Comparison of ENCODE assay signal across 9 mouse cellular contexts in the genomic region with DNA sequence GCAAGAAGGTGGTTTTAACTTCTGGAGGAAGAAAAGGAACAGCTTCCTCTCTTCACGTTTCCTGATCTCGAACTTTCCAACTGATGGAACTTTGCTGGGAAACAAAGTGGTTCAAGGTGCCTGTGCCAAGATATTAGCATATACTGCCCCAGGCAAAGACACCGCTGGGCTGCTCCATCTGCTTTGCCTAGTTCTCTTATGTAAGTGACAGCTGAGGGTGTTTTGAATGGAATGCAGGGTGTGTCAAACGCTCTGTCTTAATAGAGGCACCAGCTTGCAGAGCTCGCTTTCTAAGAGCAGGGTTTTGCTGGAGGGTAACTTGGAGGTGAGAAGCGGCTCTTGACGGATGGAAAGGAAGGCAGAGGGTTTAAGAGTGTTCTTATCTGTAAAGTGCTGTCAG. TPM values are rescaled to one million over a fixed set of nuclear protein-coding genes. Genes with fewer than 3 reads are reported as not detected.
DNase-seq lines count a peak whose midpoint lies in the region; ATAC-seq and TF ChIP-seq lines count a peak whose summit lies in the region.
"Had no signal": no experiment of that assay in that cellular context is flagged by ENCODE, and none has a peak within 500 bp of the region (broad histone marks: within the 10 kb centered on the region; RNA-seq: fewer than 3 reads in every experiment).

No protein-coding gene starts in this region.

- WGBS in heart, embryonic 15.5 days, result 18% methylated on average over 7 of the region's 7 CpGs

- DNase-seq in heart, postnatal 36 days, result no peak
- peak; percentile 52 for DNase-seq in cerebellum, adult 9-11 months
- DNase-seq in left cerebral cortex, adult 2 months (ENCODE audit: extremely low spot score in 1 of 2, low spot score in 2 of 2), result peak; percentile 51 to 54
- DNase-seq in testis, postnatal 10 days (ENCODE audit: low spot score), result no peak
- DNase-seq in ovary, postnatal 10 days (ENCODE audit: low spot score), result no peak
- DNase-seq in retina, postnatal 1 day, result no peak

- H3K27me3 ChIP-seq in heart, embryonic 15.5 days, result no peaks in the 10 kb centered on the region
- peaks cover 17% of the 10 kb centered on the region for H3K27me3 ChIP-seq in E14TG2a.4 (ENCODE audit: insufficient read depth, low read length)
- H3K27me3 ChIP-seq: neural tube, embryonic 15.5 days had no signal

- H3K27ac ChIP-seq in heart, embryonic 15.5 days, result peak overlapping the region; percentile 18; the same call in 1 of the 2 replicates
- H3K27ac ChIP-seq in left cerebral cortex, adult 2 months, result peak overlapping the region; percentile 88
- H3K27ac ChIP-seq: neural tube, embryonic 15.5 days had no signal

- intact Hi-C loops in heart, postnatal 36 days (cut with DNase I), result no loop called here
- intact Hi-C loops in left cerebral cortex, adult 2 months (cut with DNase I), result loop anchor here (1.0 to 2.0 kb wide), 3 partner anchors 33 to 110 kb away; partner anchors contain the start of genes Chpf and Tmem198

- ATAC-seq in heart, embryonic 15.5 days (replicated peaks; ENCODE audit: insufficient number of reproducible peaks, insufficient read depth, low FRiP score, low read depth), result 0 out of 2 replicates have a peak, but pooled peaks have one; percentile 43

- no peak overlapping the region for H3K9ac ChIP-seq in heart, embryonic 15.5 days
- H3K9ac ChIP-seq: neural tube, embryonic 15.5 days had no signal

- H3K36me3 ChIP-seq in heart, embryonic 15.5 days, result no peaks in the 10 kb centered on the region
- no peaks in the 10 kb centered on the region for H3K36me3 ChIP-seq in E14TG2a.4 (ENCODE audit: insufficient read depth, low read length)
- H3K36me3 ChIP-seq: neural tube, embryonic 15.5 days had no signal

- no peak overlapping the region for H3K4me3 ChIP-seq in heart, embryonic 15.5 days
- peak overlapping the region; percentile 26 for H3K4me3 ChIP-seq in E14TG2a.4 (replicated peaks; ENCODE audit: low read length)
- no peak overlapping the region for H3K4me3 ChIP-seq in left cerebral cortex, adult 2 months
- H3K4me3 ChIP-seq: neural tube, embryonic 15.5 days had no signal

- no peak for TF ChIP-seq CTCF in E14TG2a.4 (conservative IDR thresholded peaks at IDR 0.05; ENCODE audit: low read length)
- no peak for TF ChIP-seq CTCF in left cerebral cortex, adult 2 months (IDR thresholded peaks at IDR 0.05)

- H3K4me2 ChIP-seq in heart, embryonic 15.5 days, result no peak overlapping the region
- H3K4me2 ChIP-seq: neural tube, embryonic 15.5 days had no signal

- H3K4me1 ChIP-seq in heart, embryonic 15.5 days (replicated peaks), result peaks cover 27% of the 10 kb centered on the region
- peaks cover 55% of the 10 kb centered on the region for H3K4me1 ChIP-seq in E14TG2a.4 (replicated peaks; ENCODE audit: low read depth, low read length)

- H3K9me3 ChIP-seq in heart, embryonic 15.5 days (replicated peaks), result no peaks in the 10 kb centered on the region
- H3K9me3 ChIP-seq in E14TG2a.4 (ENCODE audit: low read length), result no peaks in the 10 kb centered on the region
- H3K9me3 ChIP-seq: neural tube, embryonic 15.5 days had no signal

RNA-seq across cellular contexts. Expression of gene Slc4a3, which starts 42.8 kb away (rescaled TPM):
- polyA plus RNA-seq in heart, embryonic 15.5 days (2015; fragmentation: Nextera tagmentation; extraction: Ambion mirVana), result 28.9 and 33.4 TPM in 2 replicates
- total RNA-seq in heart, postnatal 36 days (2021), result 100 to 1,000 TPM; 233 to 249 TPM
- total RNA-seq in left cerebral cortex, adult 2 months (2021), result 100 to 1,000 TPM; 180 to 185 TPM

Comparison
In these comparisons a context has a peak if more than half of its experiments do, and no peak if none do; other contexts are left out.
1. DNase-seq: peak in cerebellum, adult 9-11 months (single experiment) and left cerebral cortex, adult 2 months (2 of 2); none in heart, postnatal 36 days (0 of 2), testis, postnatal 10 days (single experiment), ovary, postnatal 10 days (single experiment) and retina, postnatal 1 day (single experiment).